ENCODE assay signal across 8 mouse cellular contexts in genomic region chr12:49373821-49374605, GRCm38 (mm10). TPM values are rescaled to one million over a fixed set of nuclear protein-coding genes. Genes with fewer than 3 reads are reported as not detected.
DNase-seq lines count a peak whose midpoint lies in the region; ATAC-seq lines count a peak whose summit lies in the region.

No protein-coding gene starts in this region.

- H3K4me3 ChIP-seq in kidney, embryonic 14.5 days (ENCODE audit: low read length), result peak overlapping the region; percentile 21
- H3K4me3 ChIP-seq in hindbrain, embryonic 10.5 days, result peak overlapping the region; percentile 37
- peak overlapping the region; percentile 18 for H3K4me3 ChIP-seq in midbrain, embryonic 13.5 days (replicated peaks)

- H3K27ac ChIP-seq in kidney, embryonic 14.5 days (ENCODE audit: low read depth, low read length), result no peak overlapping the region
- no peak overlapping the region for H3K27ac ChIP-seq in hindbrain, embryonic 10.5 days
- no peak overlapping the region for H3K27ac ChIP-seq in midbrain, embryonic 13.5 days

- no peak for ATAC-seq in kidney, embryonic 14.5 days (ENCODE audit: low FRiP score, low TSS enrichment)
- 0 out of 2 replicates have a peak, but pooled peaks have one; percentile 35 for ATAC-seq in midbrain, embryonic 13.5 days
- no peak for ATAC-seq in megakaryocyte-erythroid progenitor cell, adult 5-6 weeks (replicated peaks; ENCODE audit: low FRiP score, low TSS enrichment, poor library complexity, severe bottlenecking)

- no peaks in the 10 kb centered on the region for H3K36me3 ChIP-seq in kidney, embryonic 14.5 days (ENCODE audit: control insufficient read depth, insufficient read depth, low read length)
- H3K36me3 ChIP-seq in hindbrain, embryonic 10.5 days, result no peaks in the 10 kb centered on the region
- no peaks in the 10 kb centered on the region for H3K36me3 ChIP-seq in midbrain, embryonic 13.5 days

- H3K4me2 ChIP-seq in kidney, embryonic 14.5 days (replicated peaks; ENCODE audit: low read depth, low read length), result peak overlapping the region; percentile 16; the same call in 1 of the 2 replicates
- peak overlapping the region; percentile 39 for H3K4me2 ChIP-seq in midbrain, embryonic 13.5 days (replicated peaks)

- no peak for DNase-seq in kidney, postnatal 25 days
- peak; percentile 34 for DNase-seq in brain, embryonic 18.5 days (ENCODE audit: low read depth, low spot score)
- DNase-seq in hindbrain, embryonic 10.5 days (ENCODE audit: low spot score), result no peak
- no peak for DNase-seq in Muller cell, postnatal 12 days (ENCODE audit: inconsistent ontology term)
- no peak for DNase-seq in natural killer cell, adult 2 months (ENCODE audit: low spot score in 2 of 2)

- H3K4me1 ChIP-seq in kidney, embryonic 14.5 days (ENCODE audit: control insufficient read depth, insufficient read depth, low read length), result no peaks in the 10 kb centered on the region
- H3K4me1 ChIP-seq in hindbrain, embryonic 10.5 days (replicated peaks), result peaks cover 7% of the 10 kb centered on the region; the same call in 1 of the 2 replicates
- H3K4me1 ChIP-seq in midbrain, embryonic 13.5 days (replicated peaks), result peaks cover 9% of the 10 kb centered on the region; the same call in 1 of the 2 replicates

- H3K9me3 ChIP-seq in kidney, embryonic 14.5 days (ENCODE audit: control insufficient read depth, low read length), result no peaks in the 10 kb centered on the region
- H3K9me3 ChIP-seq in hindbrain, embryonic 10.5 days, result no peaks in the 10 kb centered on the region
- H3K9me3 ChIP-seq in midbrain, embryonic 13.5 days, result no peaks in the 10 kb centered on the region

- no peak overlapping the region for H3K9ac ChIP-seq in kidney, embryonic 14.5 days (ENCODE audit: low read depth, low read length)
- H3K9ac ChIP-seq in midbrain, embryonic 13.5 days (replicated peaks), result no peak overlapping the region

- peaks cover 89% of the 10 kb centered on the region for H3K27me3 ChIP-seq in kidney, embryonic 14.5 days (ENCODE audit: control insufficient read depth, insufficient read depth, low read length)
- peaks cover 98% of the 10 kb centered on the region for H3K27me3 ChIP-seq in hindbrain, embryonic 10.5 days (ENCODE audit: insufficient read depth, poor library complexity, severe bottlenecking)
- H3K27me3 ChIP-seq in midbrain, embryonic 13.5 days, result peaks cover 89% of the 10 kb centered on the region

- 1% methylated on average over 24 of the region's 24 CpGs for WGBS in kidney, embryonic 14.5 days
- under 1% methylated on average over 24 of the region's 24 CpGs for WGBS in hindbrain, embryonic 10.5 days
- WGBS in midbrain, embryonic 13.5 days, result under 1% methylated on average over 24 of the region's 24 CpGs

RNA-seq across cellular contexts. Expression of gene Foxg1, which starts 8.4 kb away (rescaled TPM):
- polyA plus RNA-seq in kidney, embryonic 14.5 days (2014; fragmentation: Nextera tagmentation; extraction: Ambion mirVana), result not detected in 2 replicates
- 0.81 and 1.9 TPM in 2 replicates for polyA plus RNA-seq in hindbrain, embryonic 10.5 days (2016; fragmentation: Nextera tagmentation; extraction: Ambion mirVana)
- polyA plus RNA-seq in midbrain, embryonic 13.5 days (2015; fragmentation: Nextera tagmentation; extraction: Ambion mirVana), result 0.63 and 6.4 TPM in 2 replicates
- not detected in 2 replicates for total RNA-seq in megakaryocyte-erythroid progenitor cell, adult 5-6 weeks (2014; fragmentation: Nextera tagmentation)
- total RNA-seq in megakaryocyte-erythroid progenitor cell, adult 5-6 weeks (2017), result not detected in 2 replicates

RNA-seq across cellular contexts. Expression of gene Gm43517, which starts 11.0 kb away (rescaled TPM):
- polyA plus RNA-seq in kidney, embryonic 14.5 days (2014; fragmentation: Nextera tagmentation; extraction: Ambion mirVana), result not detected in 2 replicates
- not detected in 2 replicates for polyA plus RNA-seq in hindbrain, embryonic 10.5 days (2016; fragmentation: Nextera tagmentation; extraction: Ambion mirVana)
- polyA plus RNA-seq in midbrain, embryonic 13.5 days (2015; fragmentation: Nextera tagmentation; extraction: Ambion mirVana), result 0.15 TPM in 1 of 2 replicates, not detected in the other
- total RNA-seq in megakaryocyte-erythroid progenitor cell, adult 5-6 weeks (2014; fragmentation: Nextera tagmentation), result not detected in 2 replicates
- not detected in 2 replicates for total RNA-seq in megakaryocyte-erythroid progenitor cell, adult 5-6 weeks (2017)
